Mouse (Mus musculus) heart, adult 2 months (tissue): Measurements from ENCODE around the gene Ache.

ENCODE experiments used
- EP300 ChIP-seq: fragments of 200-500 bp; IDR thresholded peaks from 2 replicates; pipeline ENCODE4 v1.6.1; 2011; ENCODE audit warnings: low read depth, low read length, control low read depth; ENCODE audit not compliant: insufficient read depth
- POLR2A ChIP-seq: fragments of 200-500 bp; IDR thresholded peaks from 2 replicates; pipeline ENCODE4 v1.6.1; 2011; ENCODE audit warnings: mild to moderate bottlenecking, low read depth, low read length, control low read depth; ENCODE audit not compliant: insufficient read depth

DNA sequence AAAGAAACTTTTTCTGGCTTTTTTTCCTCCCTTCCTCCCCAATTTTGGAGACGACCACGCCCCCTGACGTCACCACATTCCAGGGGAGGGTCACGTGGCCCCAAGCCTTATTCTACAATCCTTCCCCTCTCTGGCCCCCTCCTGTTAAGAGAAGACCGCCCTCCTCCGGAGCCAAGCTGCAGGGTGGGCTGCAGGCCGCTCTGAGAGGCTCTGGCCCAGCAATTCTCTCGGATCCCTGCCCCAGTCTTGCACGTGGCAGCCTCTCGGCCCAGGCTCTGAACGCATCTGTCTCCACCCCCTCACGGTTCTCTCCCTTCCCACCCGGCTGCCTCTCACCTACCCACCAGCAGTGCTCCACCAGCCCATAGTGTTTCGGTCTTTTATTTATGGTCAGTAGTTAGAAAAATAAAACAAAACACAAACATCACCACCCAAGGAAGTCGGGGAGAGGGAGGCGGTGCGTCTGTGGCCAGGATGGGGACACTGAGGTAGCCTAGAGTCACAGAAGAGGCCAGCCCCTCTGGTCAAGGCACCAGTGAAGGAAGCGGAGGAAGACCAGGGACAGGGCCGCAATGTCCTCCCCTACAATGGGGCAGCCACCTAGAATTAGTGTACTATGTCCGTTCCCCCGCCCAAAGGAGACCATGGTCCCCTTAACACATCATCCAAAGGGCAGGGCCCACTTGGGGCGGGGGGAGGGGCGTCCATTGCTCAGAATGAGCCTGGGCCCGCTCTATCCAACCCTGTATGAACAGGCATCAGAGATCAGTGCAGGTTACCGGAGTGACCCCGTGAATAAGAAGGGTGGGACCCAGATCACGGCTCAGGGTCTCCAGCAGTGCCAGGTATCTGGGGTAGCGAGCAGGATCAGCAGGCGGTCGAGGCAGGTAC is 27.1 kb downstream of the Ache start, which contains the start of gene Trip6:
- TF ChIP-seq EP300 (no peak), POLR2A (no peak)
